Mouse (Mus musculus) olfactory bulb, adult 2 months (tissue): Measurements from ENCODE around the gene Rhog.

Experiments used
- CTCF ChIP-seq: fragments of 200-500 bp; IDR thresholded peaks from 2 replicates; pipeline ENCODE4 v1.5.1; 2012; ENCODE audit warnings: low read depth, mild to moderate bottlenecking, low read length, moderate library complexity; ENCODE audit not compliant: insufficient read depth
- POLR2A ChIP-seq: fragments of 200-500 bp; IDR thresholded peaks from 2 replicates; pipeline ENCODE4 v1.6.1; 2012; ENCODE audit warnings: mild to moderate bottlenecking, low read depth, low read length, moderate library complexity; ENCODE audit not compliant: insufficient read depth

- TF ChIP-seq CTCF (no peak), POLR2A (no peak)
These were observed at the start of gene Rhog for GRCm38 (mm10) chr7:102255954-102256353.
